Mouse (Mus musculus) intestine, postnatal 0 days (tissue): ENCODE results near the gene Cdc42ep2. TPM values are rescaled to one million over a fixed set of nuclear protein-coding genes. Genes with fewer than 3 reads are reported as not detected.

ENCODE experiments used
- ATAC-seq: fragments of 200-750 bp; cut with Nextera tagmentation; 2 replicates; pipeline ENCODE4 v1.8.0; 2017; ENCODE audit warnings: mild to moderate bottlenecking, moderate TSS enrichment, moderate library complexity
- H3K27ac ChIP-seq: fragments of 300-500 bp; sonication (generic); 2 replicates; pipeline ENCODE4 v1.5.1; 2014; ENCODE audit warnings: mild to moderate bottlenecking, low read depth, low read length, moderate library complexity
- H3K27me3 ChIP-seq: fragments of 300-500 bp; sonication (generic); replicated peaks from 2 replicates; pipeline ENCODE4 v1.6.1; 2014; ENCODE audit warnings: low read length, mixed read lengths; ENCODE audit not compliant: control insufficient read depth, insufficient read depth
- H3K36me3 ChIP-seq: fragments of 300-500 bp; sonication (generic); 2 replicates; pipeline ENCODE4 v1.6.1; 2014; ENCODE audit warnings: mild to moderate bottlenecking, moderate library complexity; ENCODE audit not compliant: control insufficient read depth, insufficient read depth
- H3K4me1 ChIP-seq: fragments of 300-500 bp; sonication (generic); replicated peaks from 2 replicates; pipeline ENCODE4 v1.6.1; 2014; ENCODE audit warnings: antibody characterized with exemption, low read length, mixed read lengths; ENCODE audit not compliant: control insufficient read depth, insufficient read depth
- H3K4me2 ChIP-seq: fragments of 300-500 bp; sonication (generic); replicated peaks from 2 replicates; pipeline ENCODE4 v1.6.1; 2014; ENCODE audit warnings: low read depth, mild to moderate bottlenecking, moderate library complexity
- H3K4me3 ChIP-seq: fragments of 300-500 bp; sonication (generic); 2 replicates; pipeline ENCODE4 v1.5.1; 2014; ENCODE audit warnings: low read depth, low read length
- H3K9ac ChIP-seq: fragments of 300-500 bp; sonication (generic); 2 replicates; pipeline ENCODE4 v1.6.1; 2014; ENCODE audit warnings: mild to moderate bottlenecking, low read depth, low read length
- H3K9me3 ChIP-seq: fragments of 300-500 bp; sonication (generic); 2 replicates; pipeline ENCODE4 v1.6.1; 2016; ENCODE audit warnings: mixed run types; ENCODE audit not compliant: control insufficient read depth
- CTCF ChIP-seq: sonication (generic); IDR thresholded peaks from 2 replicates; pipeline ENCODE4 v1.5.1; 2016; ENCODE audit warnings: low read depth, mild to moderate bottlenecking, control low read depth, antibody characterized with exemption, moderate library complexity
- WGBS: fragments of 180-500 bp; shearing (Covaris S2); extraction: QIAGEN DNeasy Blood & Tissue Kit; methylation state at CpG from one replicate; pipeline ENCODE4 v1.1.7; 2014; 5-methylcytosine and 5-hydroxymethylcytosine counted together
- polyA plus RNA-seq: library from polyadenylated mRNA; unstranded; fragments of >200 nt; fragmentation: Nextera tagmentation; extraction: Ambion mirVana; gene quantifications from 2 replicates; pipeline ENCODE4 v1.2.1, GENCODE M21; 2015

Cdc42ep2 gene
- polyA plus RNA-seq, 1 experiment from 2014 or later: 6.6 TPM

GRCm38 (mm10) chr19:5929634-5930596, 5.3 kb upstream of the Cdc42ep2 start:
- H3K4me2 ChIP-seq: no peak overlapping the region
- no peak for ATAC-seq

GRCm38 (mm10) chr19:5928546-5928945, 3.9 kb upstream of the Cdc42ep2 start:
- H3K9ac ChIP-seq: no peak overlapping the region
- no peak overlapping the region for H3K4me2 ChIP-seq
- ATAC-seq: no peak
- H3K27me3 ChIP-seq: no peaks in the 10 kb centered on the region
- no peak for TF ChIP-seq CTCF
- H3K36me3 ChIP-seq: no peaks in the 10 kb centered on the region
- H3K9me3 ChIP-seq: no peaks in the 10 kb centered on the region
- no peaks in the 10 kb centered on the region; the same call in 1 of the 2 replicates for H3K4me1 ChIP-seq
- H3K4me3 ChIP-seq: no peak overlapping the region
- no peak overlapping the region for H3K27ac ChIP-seq
- 51% methylated on average over 3 of the region's 3 CpGs for WGBS

More at GRCm38 (mm10) chr19:5929634-5930596, 5.3 kb upstream of the Cdc42ep2 start:
- H3K27me3 ChIP-seq: no peaks in the 10 kb centered on the region
- 40% methylated on average over 14 of the region's 14 CpGs for WGBS
- peak overlapping the region; percentile 54; the same call in 1 of the 2 replicates for H3K27ac ChIP-seq
- H3K36me3 ChIP-seq: no peaks in the 10 kb centered on the region
- H3K4me1 ChIP-seq: peaks cover under 1% of the 10 kb centered on the region; the same call in 1 of the 2 replicates
- H3K4me3 ChIP-seq: no peak overlapping the region
- no peak for TF ChIP-seq CTCF
- no peaks in the 10 kb centered on the region for H3K9me3 ChIP-seq
- no peak overlapping the region for H3K9ac ChIP-seq

GRCm38 (mm10) chr19:5928104-5928503, 3.5 kb upstream of the Cdc42ep2 start:
- Histone ChIP-seq H3K27ac (no peak overlapping the region), H3K36me3 (no peaks in the 10 kb centered on the region), H3K9ac (no peak overlapping the region), H3K4me2 (no peak overlapping the region), H3K27me3 (no peaks in the 10 kb centered on the region), H3K9me3 (no peaks in the 10 kb centered on the region), H3K4me1 (no peaks in the 10 kb centered on the region; the same call in 1 of the 2 replicates), H3K4me3 (no peak overlapping the region)
- no peak for TF ChIP-seq CTCF
- no peak for ATAC-seq
- WGBS: 74% methylated on average over 6 of the region's 6 CpGs

GRCm38 (mm10) chr19:5927532-5927931, 2.9 kb upstream of the Cdc42ep2 start:
- no peaks in the 10 kb centered on the region for H3K27me3 ChIP-seq
- H3K9me3 ChIP-seq: no peaks in the 10 kb centered on the region
- no peaks in the 10 kb centered on the region for H3K36me3 ChIP-seq
- H3K4me2 ChIP-seq: no peak overlapping the region
- H3K27ac ChIP-seq: no peak overlapping the region
- ATAC-seq: no peak
- 73% methylated on average over 8 of the region's 8 CpGs for WGBS
- no peaks in the 10 kb centered on the region; the same call in 1 of the 2 replicates for H3K4me1 ChIP-seq
- no peak overlapping the region for H3K9ac ChIP-seq
- H3K4me3 ChIP-seq: no peak overlapping the region
- no peak for TF ChIP-seq CTCF

- no peak for ATAC-seq
- Histone ChIP-seq H3K9ac (no peak overlapping the region), H3K36me3 (no peaks in the 10 kb centered on the region), H3K4me3 (no peak overlapping the region), H3K9me3 (no peaks in the 10 kb centered on the region), H3K27me3 (no peaks in the 10 kb centered on the region), H3K27ac (no peak overlapping the region), H3K4me1 (no peaks in the 10 kb centered on the region; the same call in 1 of the 2 replicates), H3K4me2 (no peak overlapping the region)
- 87% methylated on average over 11 of the region's 11 CpGs for WGBS
- no peak for TF ChIP-seq CTCF
Observed at GRCm38 (mm10) chr19:5927026-5927425, 2.4 kb upstream of the Cdc42ep2 start.

- 32% methylated on average over 11 of the region's 11 CpGs for WGBS
- no peaks in the 10 kb centered on the region; the same call in 1 of the 2 replicates for H3K4me1 ChIP-seq
- H3K36me3 ChIP-seq: 0 out of 2 replicates have a peak, but pooled peaks cover 6% of the 10 kb centered on the region
- TF ChIP-seq CTCF: no peak
- H3K4me2 ChIP-seq: peak overlapping the region; percentile 92
- peak overlapping the region; percentile 67 for H3K4me3 ChIP-seq
- H3K9ac ChIP-seq: no peak overlapping the region
- ATAC-seq: no peak
- no peaks in the 10 kb centered on the region for H3K9me3 ChIP-seq
- no peaks in the 10 kb centered on the region for H3K27me3 ChIP-seq
- no peak overlapping the region for H3K27ac ChIP-seq
Observed at GRCm38 (mm10) chr19:5925311-5925855, 767 bp upstream of the Cdc42ep2 start.
